Mouse (Mus musculus) kidney, adult 9 months (tissue): ENCODE results near the gene Galnt13.
A peak's percentile ranks its signal among the peaks of the same experiment; 100 is the strongest.
"Not testable (repeated sequence)": the region's sequence is repeated elsewhere in the genome, so short reads cannot be mapped to it uniquely, and the experiment has no call there.

Source experiments
- DNase-seq: peaks from one replicate; pipeline ENCODE4 v3.0.0; 2022

Galnt13 gene

DNA sequence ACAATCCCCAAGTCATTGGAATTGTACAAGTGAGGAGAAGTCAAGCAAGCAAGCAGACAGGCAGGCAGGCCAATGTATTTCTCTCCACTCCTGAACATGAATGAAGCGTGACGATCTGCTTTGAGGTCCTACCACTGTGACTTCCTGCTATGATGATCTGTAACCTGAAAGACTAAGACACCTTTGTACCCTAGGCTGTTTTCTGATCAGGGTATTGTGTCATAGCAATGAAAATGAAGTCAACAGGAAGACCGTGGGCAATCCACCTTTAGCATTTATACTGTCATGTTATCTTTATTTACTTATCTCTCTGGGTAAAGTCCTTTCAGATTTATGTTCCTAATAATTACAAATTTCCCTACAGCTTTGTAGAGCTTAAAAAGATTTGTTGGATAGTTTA lies 500.3 kb downstream of the Galnt13 start:
- no peak for DNase-seq

DNA sequence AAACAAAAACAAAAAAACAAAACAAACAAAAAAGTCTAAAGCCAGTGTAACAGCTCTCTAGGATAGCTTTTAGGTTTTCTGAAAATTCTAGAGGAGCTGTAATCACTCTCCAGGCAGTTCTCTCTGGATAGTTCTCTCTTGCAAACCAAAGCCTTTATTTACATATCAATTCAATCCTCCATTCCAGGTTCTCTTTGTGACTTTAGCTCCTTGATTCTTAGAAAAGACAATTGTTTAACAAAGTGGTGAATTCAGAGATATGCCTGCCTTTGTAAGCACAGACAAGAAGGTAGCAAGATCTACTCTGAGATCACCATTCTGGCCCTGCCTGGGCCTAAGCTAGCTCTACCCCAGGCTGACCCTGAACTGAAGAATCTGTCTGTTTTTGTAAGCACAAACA lies 501.2 kb downstream of the Galnt13 start:
- no peak for DNase-seq

DNA sequence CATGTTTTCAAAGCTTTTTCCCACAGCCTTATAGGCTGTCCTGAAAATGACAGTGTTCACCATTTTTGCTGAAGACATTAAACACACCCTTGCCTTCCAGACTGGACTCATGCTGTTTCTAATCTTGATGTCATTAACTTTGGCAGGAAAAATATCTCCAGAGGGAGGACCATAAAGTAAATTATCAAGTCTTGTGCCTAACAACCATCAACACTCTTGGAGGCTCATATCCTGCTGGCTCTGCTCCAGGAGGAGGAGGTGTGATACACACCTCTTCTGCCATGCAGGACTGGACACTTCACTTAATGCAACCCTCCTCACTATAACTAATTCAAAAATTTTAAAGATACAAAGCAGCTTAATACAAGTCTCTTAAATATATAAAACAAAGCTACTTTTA lies 502.0 kb downstream of the Galnt13 start:
- no peak for DNase-seq

DNA sequence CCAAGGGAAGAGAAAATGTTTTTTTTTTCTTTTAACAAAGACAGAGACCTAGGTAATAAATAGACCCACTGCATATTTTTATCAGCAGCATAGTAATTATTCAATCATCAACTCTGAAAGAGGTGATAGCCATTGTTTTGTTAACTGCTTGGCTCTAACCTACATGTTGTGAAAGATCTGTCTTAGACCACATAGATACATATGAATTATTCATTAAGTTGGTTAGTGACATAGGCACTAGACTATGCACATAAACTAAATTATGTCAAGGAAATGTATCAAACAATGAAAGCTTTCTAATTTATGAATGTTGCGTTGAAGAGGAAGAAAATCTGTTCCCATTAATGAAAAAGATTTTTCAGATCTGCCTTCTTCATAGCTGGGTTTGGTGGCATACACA lies 507.3 kb downstream of the Galnt13 start:
- no peak for DNase-seq

DNA sequence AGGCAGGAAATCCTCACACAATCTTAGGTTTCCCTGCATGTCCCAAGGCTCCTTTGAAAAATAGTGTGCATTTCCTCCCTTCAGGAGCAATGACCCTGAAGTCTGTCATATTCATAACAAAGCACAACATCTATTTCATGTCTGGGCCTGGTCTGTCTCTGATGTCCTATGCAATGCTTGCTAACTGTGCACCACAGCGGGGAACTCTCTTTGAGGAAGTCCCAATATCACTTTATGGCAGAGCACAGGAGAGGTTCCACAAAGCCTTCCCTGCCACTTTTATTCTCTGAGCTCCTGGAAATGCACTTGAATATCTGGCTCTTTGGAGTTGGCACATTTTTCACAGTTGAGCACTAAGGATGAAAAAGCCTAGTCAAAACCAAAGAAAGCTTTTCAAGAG lies 547.7 kb downstream of the Galnt13 start:
- no peak for DNase-seq

DNA sequence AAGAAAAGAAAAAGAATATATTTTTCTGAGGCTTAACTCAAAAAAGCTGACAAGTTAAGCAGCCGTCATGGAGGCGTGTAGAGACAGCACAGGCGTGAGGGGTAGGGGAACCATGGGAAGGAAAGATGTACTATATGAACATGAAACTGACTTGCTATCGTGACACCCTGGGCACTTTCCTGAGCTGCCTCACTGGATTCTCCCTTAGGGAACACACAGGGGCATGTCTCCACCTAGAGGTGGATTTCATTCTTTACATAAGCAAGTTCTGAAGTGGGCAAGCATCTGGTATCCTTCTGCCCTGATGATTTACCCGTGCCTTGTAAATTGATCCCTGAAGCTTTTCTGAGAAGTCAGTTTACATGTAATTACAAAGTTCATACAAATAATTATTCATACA lies 586.4 kb downstream of the Galnt13 start:
- not testable (repeated sequence) for DNase-seq

DNA sequence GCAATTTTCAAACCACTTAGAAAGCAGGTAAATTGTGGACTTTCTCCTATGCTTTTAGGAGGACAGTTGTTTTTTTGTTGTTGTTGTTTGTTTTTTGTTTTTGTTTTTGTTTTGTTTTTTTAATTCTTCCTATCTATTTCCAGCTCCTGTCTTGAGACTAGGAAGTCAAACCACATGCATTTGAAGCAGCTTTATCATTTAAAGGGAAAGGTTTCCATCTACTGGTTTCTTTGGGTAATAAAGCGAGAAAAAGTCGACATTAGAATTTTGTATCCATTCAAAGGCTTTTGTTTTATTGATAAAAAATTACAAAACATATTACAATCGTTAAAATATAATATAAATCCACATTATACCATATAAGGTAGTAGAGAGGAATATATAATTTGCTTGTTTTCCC lies 598.5 kb downstream of the Galnt13 start:
- no peak for DNase-seq

DNA sequence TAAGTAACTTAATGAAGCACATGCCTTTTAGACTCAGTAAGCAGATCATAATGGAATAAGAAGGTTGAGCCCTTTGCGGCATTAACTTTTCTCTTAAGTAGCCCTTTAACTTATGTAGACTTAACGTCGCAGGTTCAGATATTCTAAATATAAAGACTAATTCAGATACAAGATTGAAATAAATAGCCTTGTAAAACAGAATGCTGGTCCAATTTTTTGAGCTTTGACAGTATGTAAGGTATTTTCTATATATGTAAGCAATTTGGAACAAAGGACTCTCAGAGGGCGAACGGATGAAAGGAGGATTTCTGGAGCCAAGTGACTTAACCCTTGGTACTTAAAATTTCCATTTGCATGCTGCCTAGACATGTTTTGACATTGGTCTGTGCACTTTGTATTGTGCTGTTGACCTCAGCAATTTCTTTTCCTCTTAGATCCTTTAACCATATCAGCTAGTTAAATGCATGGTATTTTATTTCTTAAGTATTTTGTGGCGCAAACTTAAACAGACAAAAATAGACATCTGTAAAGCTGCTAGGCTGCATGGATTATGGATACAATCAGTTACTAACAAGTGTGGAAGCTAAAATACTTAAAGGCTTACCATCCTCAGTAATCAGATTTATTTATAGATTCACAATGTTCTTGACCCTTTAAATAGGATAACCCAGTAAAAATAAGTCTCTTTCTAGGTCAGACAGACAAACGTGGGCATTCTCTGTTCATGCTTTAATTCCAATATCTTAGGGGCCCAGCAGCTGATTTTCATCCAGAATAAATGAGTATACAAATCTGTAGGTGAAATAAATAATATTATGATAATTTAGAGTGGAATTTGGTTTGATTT lies 629.6 kb downstream of the Galnt13 start:
- no peak for DNase-seq

DNA sequence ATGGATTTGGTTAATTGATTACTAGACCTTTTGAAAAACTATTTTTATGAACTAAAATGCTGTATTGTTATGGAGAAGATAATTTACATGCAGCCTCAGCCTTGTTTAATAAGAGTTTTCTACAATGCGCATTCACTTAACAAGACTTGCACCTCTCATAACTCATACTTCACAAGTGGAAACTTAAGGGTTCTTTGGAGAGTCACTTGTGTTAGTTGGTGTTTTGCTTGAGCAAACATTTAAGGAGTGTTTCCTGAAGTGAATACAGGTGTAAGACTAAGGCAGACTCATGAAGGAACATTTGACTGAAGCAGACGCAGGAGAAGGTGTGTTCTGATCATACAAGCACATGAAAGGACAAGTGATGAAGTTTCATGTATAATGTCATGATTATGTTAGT lies 649.5 kb downstream of the Galnt13 start:
- DNase-seq: no peak

DNA sequence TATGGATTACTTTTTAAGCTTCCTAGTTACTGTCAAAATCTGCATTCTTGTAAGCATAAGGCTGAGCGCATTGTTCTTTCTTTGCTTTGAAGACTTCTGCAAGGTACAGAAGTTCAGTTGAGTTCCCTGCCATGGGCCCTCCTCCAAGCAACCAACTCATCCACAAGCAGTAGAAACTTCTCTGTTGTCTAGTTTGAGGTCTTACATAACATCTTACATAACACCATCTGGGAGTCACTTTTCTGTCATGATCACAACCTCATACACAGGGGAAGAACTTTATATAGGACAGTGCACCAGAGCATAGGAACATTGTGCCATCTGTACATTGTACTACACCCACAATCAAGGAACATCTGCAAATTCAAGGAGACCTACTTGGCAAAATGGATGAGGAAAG lies 651.9 kb downstream of the Galnt13 start:
- no peak for DNase-seq

DNA sequence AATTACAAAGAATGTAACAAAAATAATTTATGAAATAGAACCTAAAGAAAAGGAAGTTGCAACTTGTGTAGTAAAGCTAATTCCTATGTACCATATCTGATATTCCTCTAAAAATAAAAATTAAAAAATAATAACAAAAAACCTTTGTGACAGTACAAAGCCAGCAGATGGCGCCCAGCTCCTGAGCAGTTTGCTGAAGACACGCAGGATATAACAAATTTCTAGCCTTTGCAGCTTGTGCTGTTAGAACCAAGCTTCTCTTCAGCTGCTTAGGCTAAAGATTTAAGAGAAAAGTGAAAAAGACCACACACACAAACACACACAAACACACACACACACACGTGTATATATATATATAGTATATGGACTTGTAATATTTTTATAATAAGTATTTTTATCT lies 654.2 kb downstream of the Galnt13 start:
- no peak for DNase-seq

DNA sequence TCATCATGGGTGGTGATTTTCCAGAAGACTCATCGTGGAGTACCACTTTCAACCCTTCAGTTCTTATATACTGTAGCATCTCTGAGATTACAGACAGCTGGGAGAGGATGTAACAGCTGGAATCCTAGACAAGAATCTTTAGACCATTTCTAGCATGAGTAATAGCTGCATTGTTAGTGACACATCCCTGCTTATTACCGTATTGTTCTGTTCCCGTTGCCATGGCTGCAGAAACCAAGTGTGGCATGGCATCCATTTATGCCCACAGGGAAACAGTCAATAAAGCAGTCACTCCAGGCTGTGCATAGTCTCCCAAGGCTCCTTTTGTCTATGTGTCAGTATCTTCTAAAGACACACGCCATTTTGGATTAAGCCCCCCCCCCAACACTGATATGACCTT lies 655.4 kb downstream of the Galnt13 start:
- no peak for DNase-seq

DNA sequence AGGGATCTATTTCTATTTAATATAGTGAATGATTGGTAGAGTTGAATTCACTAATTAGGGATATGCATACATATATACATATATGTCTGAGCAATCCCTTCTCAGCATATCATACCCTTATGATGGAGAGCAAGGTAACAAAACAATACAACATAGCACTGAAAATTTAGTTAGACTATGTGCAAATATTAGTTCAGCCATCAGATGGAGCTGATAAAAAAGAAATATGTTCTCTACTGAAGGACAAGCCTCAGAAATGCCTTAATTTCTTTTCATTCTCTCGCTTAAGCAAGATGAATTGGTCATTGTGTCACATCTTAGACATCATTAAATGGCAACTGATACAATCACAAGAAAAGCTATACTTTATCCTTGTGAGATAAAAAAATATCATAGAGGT lies 663.0 kb downstream of the Galnt13 start:
- no peak for DNase-seq

DNA sequence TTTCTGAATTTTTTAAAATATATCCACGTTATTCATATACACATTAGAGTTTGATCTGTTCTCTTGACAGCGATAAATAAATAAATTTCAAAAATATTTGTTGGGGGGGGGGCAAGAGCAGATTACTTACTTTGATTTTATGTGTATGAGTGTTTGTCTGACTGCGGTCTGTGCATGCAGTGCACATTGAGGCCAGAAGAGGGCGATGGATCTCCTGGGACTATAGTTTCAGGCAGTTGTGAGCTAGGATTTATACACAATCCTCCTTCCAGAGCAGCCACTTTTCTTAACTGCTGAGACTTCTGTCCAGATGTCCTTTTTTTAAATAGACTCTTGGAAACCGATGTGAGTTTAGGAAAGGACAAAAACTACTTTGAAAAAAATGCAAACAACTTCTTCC lies 665.2 kb downstream of the Galnt13 start:
- DNase-seq: peak; percentile 7

DNA sequence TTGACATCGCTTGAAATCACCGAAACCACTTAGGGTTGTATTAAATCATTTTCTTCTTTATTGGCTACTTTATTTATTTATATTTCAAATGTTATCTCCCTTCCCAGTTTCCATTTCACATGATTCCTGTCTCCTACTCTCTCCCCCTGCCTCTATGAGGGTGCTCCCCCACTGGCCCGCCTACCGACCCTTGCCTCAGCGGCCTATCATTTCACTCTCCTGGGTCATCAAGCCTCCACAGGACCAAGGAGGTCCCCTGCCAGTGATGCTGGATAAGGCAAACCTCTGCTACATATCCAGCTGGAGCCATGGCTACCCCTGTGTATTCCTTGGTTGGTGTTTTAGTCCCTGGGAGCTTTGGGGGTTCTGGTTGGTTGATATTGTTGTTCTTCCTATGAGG lies 667.4 kb downstream of the Galnt13 start:
- no peak for DNase-seq

DNA sequence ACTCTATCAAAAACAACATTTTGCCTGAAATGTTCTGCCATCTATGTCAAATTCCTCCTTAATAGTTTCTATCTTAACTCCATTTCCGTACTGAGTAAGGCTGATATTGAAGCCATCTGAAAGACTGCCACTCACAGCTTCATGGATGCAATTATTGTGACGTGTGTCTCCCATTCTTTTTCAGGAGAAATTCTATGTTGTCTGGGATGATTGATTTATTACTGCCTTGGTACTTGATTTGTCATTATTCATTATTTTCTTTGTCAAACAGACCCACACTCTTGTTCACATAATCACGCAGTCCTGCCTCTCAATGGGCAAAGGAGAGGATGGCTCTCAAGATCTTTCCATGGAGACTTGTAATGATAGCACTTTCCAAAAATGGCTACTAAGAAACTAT lies 671.7 kb downstream of the Galnt13 start:
- DNase-seq: no peak

DNA sequence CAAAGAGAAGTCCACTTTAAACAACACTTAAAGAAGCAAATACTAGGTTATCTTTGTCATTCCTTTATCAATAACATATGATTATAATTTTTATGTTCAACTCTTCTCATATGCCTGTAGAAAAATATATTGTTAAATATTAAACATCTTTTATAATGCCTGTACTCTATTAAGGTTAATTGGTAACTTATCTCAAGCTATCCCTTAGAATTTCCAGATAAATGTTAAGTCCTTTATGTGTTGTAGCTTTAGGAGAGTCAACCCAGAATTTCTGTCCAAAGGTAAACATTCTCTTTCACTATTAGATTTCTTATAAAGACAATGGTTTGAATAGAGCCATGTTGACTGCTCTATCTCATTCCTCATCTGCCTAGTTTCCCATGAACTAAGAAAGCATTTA lies 717.0 kb downstream of the Galnt13 start:
- DNase-seq: no peak

DNA sequence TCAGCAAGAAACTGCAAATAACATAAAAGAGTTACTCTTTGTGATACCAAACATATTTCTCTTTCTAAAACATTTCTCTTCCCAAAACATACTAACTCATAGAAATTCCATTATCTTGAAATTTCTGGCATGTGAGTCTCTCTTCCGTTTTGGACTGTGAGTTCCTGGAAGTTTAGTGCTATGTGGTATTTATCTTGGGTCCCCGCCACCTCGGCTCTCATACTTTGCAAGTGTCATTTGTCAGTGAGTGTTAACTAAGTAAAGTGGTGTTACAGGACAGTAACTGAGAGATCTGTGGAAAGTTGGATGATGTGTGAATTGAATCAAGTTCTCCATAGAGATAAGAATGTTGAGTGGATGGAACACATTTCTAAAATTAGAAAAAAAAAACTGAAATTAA lies 728.7 kb downstream of the Galnt13 start:
- no peak for DNase-seq
